Mouse (Mus musculus) CD4-positive, CD25-positive, alpha-beta regulatory T cell (primary cell): Measurements from ENCODE around the gene Gm10697. TPM values are rescaled to one million over a fixed set of nuclear protein-coding genes. Genes with fewer than 3 reads are reported as not detected.

Experiments
- polyA plus RNA-seq: library from polyadenylated mRNA; unstranded; fragments of 100-300 nt; shearing (Covaris generic); gene quantifications from one replicate; pipeline ENCODE4 v1.2.1, GENCODE M21; 2017

The Gm10697 gene
- polyA plus RNA-seq, result not detected

DNA sequence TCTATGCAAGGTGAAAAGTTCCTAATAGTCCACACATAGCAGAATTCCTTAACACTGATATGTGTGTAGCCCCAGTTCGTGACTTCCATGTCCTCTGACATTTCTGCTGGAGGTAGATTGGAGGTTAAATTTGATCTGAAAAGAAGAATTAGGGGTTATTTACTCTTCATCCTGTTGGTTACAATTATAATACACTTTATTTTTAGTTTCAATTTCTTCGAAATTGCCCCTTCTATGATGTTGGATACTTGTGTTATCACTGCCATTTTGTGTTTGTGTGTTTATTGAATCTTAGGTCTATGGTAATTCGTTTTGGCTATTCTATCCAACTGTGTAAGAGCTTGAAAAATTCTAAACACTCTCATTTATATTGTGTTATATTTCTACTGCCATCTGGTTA lies at the start of gene Gm10697:
TSS of gene Gm10697 (minus strand) at position 101 of the 400 bp plus-strand sequence.

DNA sequence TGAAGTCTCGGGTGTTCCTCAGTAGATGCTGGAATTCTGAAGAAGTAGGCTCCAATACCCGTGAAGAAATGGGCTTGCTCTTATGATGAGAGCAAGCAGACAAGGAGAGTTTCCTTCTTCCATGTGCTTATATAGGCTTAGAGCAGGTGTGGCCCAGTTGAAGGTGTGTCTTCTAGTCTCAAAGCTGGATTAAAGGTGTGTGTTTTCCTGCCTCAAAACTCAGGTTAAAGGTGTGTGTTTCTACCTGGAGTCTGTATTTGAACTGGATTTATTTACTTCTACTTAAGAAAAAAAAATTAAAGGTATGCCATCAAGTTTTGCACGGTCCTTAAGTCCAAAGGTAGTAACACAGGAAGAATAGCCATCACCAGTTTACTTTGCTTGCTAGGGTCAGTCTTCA lies 17.7 kb downstream of the Gm10697 start, which contains the start of gene Gm9125:
TSS of gene Gm9125 (minus strand) at position 101 of the 400 bp plus-strand sequence.

Other genes starting within 250 kb of the Gm10697 start
- not detected for gene Tdpoz3, start 246.6 kb downstream of the Gm10697 start, polyA plus RNA-seq
- not detected for gene Gm9117, start 129.1 kb downstream of the Gm10697 start, polyA plus RNA-seq
- gene Tdpoz5, start 111.3 kb downstream of the Gm10697 start, polyA plus RNA-seq, result not detected
- not detected for gene Gm9125, start 17.8 kb downstream of the Gm10697 start, polyA plus RNA-seq
- gene Gm10696, start 105.5 kb upstream of the Gm10697 start, polyA plus RNA-seq, result not detected
- gene Gm5286, start 124.1 kb upstream of the Gm10697 start, polyA plus RNA-seq, result not detected
- gene Gm4778, start 191.4 kb upstream of the Gm10697 start, polyA plus RNA-seq, result not detected
- gene Them4, start 237.4 kb upstream of the Gm10697 start, polyA plus RNA-seq, result 9.0 TPM